Mouse (Mus musculus) ES-Bruce4 (cell line): ENCODE results near the gene Rbpj. TPM values are rescaled to one million over a fixed set of nuclear protein-coding genes. Genes with fewer than 3 reads are reported as not detected.

Source experiments
- H3K27ac ChIP-seq: 2 replicates; pipeline ENCODE4 v1.5.1; 2012; ENCODE audit warnings: low read length, inconsistent platforms; ENCODE audit not compliant: insufficient read depth
- H3K27me3 ChIP-seq: 2 replicates; pipeline ENCODE4 v1.6.1; 2012; ENCODE audit warnings: mild to moderate bottlenecking, low read length, inconsistent platforms; ENCODE audit not compliant: control insufficient read depth, poor library complexity, insufficient read depth, severe bottlenecking
- H3K36me3 ChIP-seq: 2 replicates; pipeline ENCODE4 v1.6.1; 2012; ENCODE audit warnings: inconsistent platforms, mild to moderate bottlenecking, low read length, moderate library complexity; ENCODE audit not compliant: control insufficient read depth, poor library complexity, insufficient read depth, severe bottlenecking
- H3K4me1 ChIP-seq: one replicate; pipeline ENCODE4 v1.8.1; 2011; ENCODE audit warnings: low read length; ENCODE audit not compliant: control insufficient read depth, insufficient read depth
- H3K4me3 ChIP-seq: 2 replicates; pipeline ENCODE4 v1.5.1; 2011; ENCODE audit warnings: low read depth, mild to moderate bottlenecking, low read length
- H3K9ac ChIP-seq: 2 replicates; pipeline ENCODE4 v1.6.1; 2012; ENCODE audit warnings: low read depth, mild to moderate bottlenecking, inconsistent platforms; ENCODE audit not compliant: poor library complexity, severe bottlenecking
- H3K9me3 ChIP-seq: replicated peaks from 2 replicates; pipeline ENCODE4 v1.6.1; 2012; ENCODE audit warnings: mild to moderate bottlenecking, low read length, inconsistent platforms; ENCODE audit not compliant: control insufficient read depth, poor library complexity, insufficient read depth, severe bottlenecking
- CTCF ChIP-seq: IDR thresholded peaks from one replicate; pipeline ENCODE4 v1.8.1; 2011; ENCODE audit warnings: low read depth, low read length
- EP300 ChIP-seq: IDR thresholded peaks from 2 replicates; pipeline ENCODE4 v1.6.1; 2011; ENCODE audit warnings: low read depth, low read length; ENCODE audit not compliant: insufficient read depth
- POLR2A ChIP-seq: IDR thresholded peaks from one replicate; pipeline ENCODE4 v1.8.1; 2011; ENCODE audit warnings: low read length; ENCODE audit not compliant: insufficient read depth
- polyA plus RNA-seq: library from polyadenylated mRNA; stranded (reverse); fragments of >200 nt; gene quantifications from 2 replicates; pipeline ENCODE4 v1.2.4, GENCODE M21; 2011; ENCODE audit warnings: low read depth; ENCODE audit not compliant: missing spikeins, insufficient read depth, insufficient read length

Gene Rbpj
- polyA plus RNA-seq, 1 experiment, result 339 TPM

GRCm38 (mm10) chr5:53485934-53486475 is 20.1 kb downstream of the Rbpj start:
- no peaks in the 10 kb centered on the region for H3K27me3 ChIP-seq
- H3K9ac ChIP-seq, result no peak overlapping the region
- H3K36me3 ChIP-seq, result no peaks in the 10 kb centered on the region
- H3K27ac ChIP-seq, result no peak overlapping the region
- no peaks in the 10 kb centered on the region for H3K9me3 ChIP-seq
- no peak for TF ChIP-seq CTCF
- TF ChIP-seq EP300, result no peak
- TF ChIP-seq POLR2A, result no peak
- H3K4me3 ChIP-seq, result no peak overlapping the region
- H3K4me1 ChIP-seq, result peaks cover 1% of the 10 kb centered on the region

GRCm38 (mm10) chr5:53486966-53487592 is 21.1 kb downstream of the Rbpj start:
- no peaks in the 10 kb centered on the region for H3K9me3 ChIP-seq
- TF ChIP-seq EP300, result 0 out of 2 replicates have a peak, but pooled peaks have one; percentile 5
- no peak for TF ChIP-seq POLR2A
- H3K4me1 ChIP-seq, result peaks cover 1% of the 10 kb centered on the region
- H3K27me3 ChIP-seq, result no peaks in the 10 kb centered on the region
- no peaks in the 10 kb centered on the region for H3K36me3 ChIP-seq
- no peak overlapping the region for H3K27ac ChIP-seq
- H3K4me3 ChIP-seq, result no peak overlapping the region
- no peak overlapping the region for H3K9ac ChIP-seq

- H3K27ac ChIP-seq, result no peak overlapping the region
- H3K9ac ChIP-seq, result no peak overlapping the region
- H3K4me3 ChIP-seq, result no peak overlapping the region
- H3K27me3 ChIP-seq, result no peaks in the 10 kb centered on the region
- H3K36me3 ChIP-seq, result no peaks in the 10 kb centered on the region
- no peaks in the 10 kb centered on the region for H3K9me3 ChIP-seq
- H3K4me1 ChIP-seq, result peaks cover 1% of the 10 kb centered on the region
- no peak for TF ChIP-seq CTCF
- no peak for TF ChIP-seq POLR2A
- TF ChIP-seq EP300, result no peak
Measured at GRCm38 (mm10) chr5:53490697-53491099, 24.7 kb downstream of the Rbpj start.

GRCm38 (mm10) chr5:53493756-53494155 is 27.8 kb downstream of the Rbpj start:
- Histone ChIP-seq H3K9me3 (no peaks in the 10 kb centered on the region), H3K9ac (no peak overlapping the region), H3K27me3 (no peaks in the 10 kb centered on the region), H3K27ac (no peak overlapping the region), H3K4me3 (no peak overlapping the region), H3K4me1 (no peaks in the 10 kb centered on the region), H3K36me3 (no peaks in the 10 kb centered on the region)
- TF ChIP-seq POLR2A (no peak), CTCF (no peak), EP300 (no peak)

- no peaks in the 10 kb centered on the region for H3K27me3 ChIP-seq
- H3K9ac ChIP-seq, result no peak overlapping the region
- no peaks in the 10 kb centered on the region for H3K36me3 ChIP-seq
- no peaks in the 10 kb centered on the region for H3K4me1 ChIP-seq
- no peaks in the 10 kb centered on the region for H3K9me3 ChIP-seq
- no peak overlapping the region for H3K4me3 ChIP-seq
- no peak overlapping the region for H3K27ac ChIP-seq
- TF ChIP-seq EP300 (no peak), CTCF (no peak), POLR2A (no peak)
Measured at GRCm38 (mm10) chr5:53494536-53495159, 28.7 kb downstream of the Rbpj start.
